Mouse (Mus musculus): ENCODE results near the gene Crebbp. TPM values are rescaled to one million over a fixed set of nuclear protein-coding genes. Genes with fewer than 3 reads are reported as not detected.

The Crebbp gene
- total and polyA plus RNA-seq, 3 experiments: 5.4 to 18.8 (median 14.7) TPM

DNA sequence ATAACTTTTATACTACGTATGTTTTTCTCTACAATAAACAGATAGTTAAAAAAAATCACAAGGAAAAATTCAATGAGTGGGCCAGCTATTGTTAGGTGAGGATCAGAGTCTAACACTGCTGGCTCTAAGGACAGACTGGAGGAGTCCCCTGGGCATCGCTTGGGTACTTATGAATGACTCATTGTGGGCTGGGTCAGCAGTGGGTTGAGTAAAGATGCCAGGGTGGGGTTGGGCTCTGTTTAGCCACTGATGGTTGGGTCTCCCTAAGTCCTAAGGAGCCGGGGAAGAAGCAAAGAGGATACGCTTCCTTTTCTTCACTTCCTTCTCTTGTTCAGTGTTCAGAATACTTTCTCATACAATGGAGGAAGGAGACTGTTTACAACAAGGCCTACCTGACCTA lies 22.3 kb upstream of the Crebbp start:
- in situ Hi-C loops (cut with MboI; ENCODE audit: low pct_ligation_motif_present, low pct_unique_long_range_greater_than_20kb, low sequenced_read_pairs): no loop called here
- H3K9me3 ChIP-seq (replicated peaks; ENCODE audit: low read length): no peaks in the 10 kb centered on the region
- dilution Hi-C loops (cut with MboI; ENCODE audit: extremely low pct_ligation_motif_present, extremely low pct_unique_long_range_greater_than_20kb, low sequenced_read_pairs): no loop called here
- no peak overlapping the region for H3K27ac ChIP-seq (ENCODE audit: insufficient read depth, low read depth)
- TF ChIP-seq ZKSCAN1 (IDR thresholded peaks at IDR 0.05; ENCODE audit: borderline replicate concordance, low read depth, low read length) (no peak), NELFE (IDR thresholded peaks at IDR 0.05; ENCODE audit: low read depth, low read length) (no peak), CTCF (conservative IDR thresholded peaks at IDR 0.05 in 1 of 2, IDR thresholded peaks at IDR 0.05 in 1 of 2; ENCODE audit: low read depth in 2 of 2, low read length in 2 of 2) (no peak), CHD1 (IDR thresholded peaks at IDR 0.05; ENCODE audit: low read depth, low read length) (no peak), KAT2A (IDR thresholded peaks at IDR 0.05; ENCODE audit: insufficient replicate concordance, low read length) (no peak), ZMIZ1 (IDR thresholded peaks at IDR 0.05; ENCODE audit: low read depth, low read length) (no peak), NRF1 (IDR thresholded peaks at IDR 0.05; ENCODE audit: low read depth, low read length) (no peak), MXI1 (IDR thresholded peaks at IDR 0.05; ENCODE audit: low read depth, low read length) (no peak), TBP (conservative IDR thresholded peaks at IDR 0.05; ENCODE audit: low read depth, low read length) (no peak), GABPA (IDR thresholded peaks at IDR 0.05; ENCODE audit: insufficient replicate concordance, low read depth, low read length) (no peak), PAX5 (IDR thresholded peaks at IDR 0.05; ENCODE audit: low read length) (no peak), USF2 (conservative IDR thresholded peaks at IDR 0.05; ENCODE audit: low read depth, low read length) (no peak), ETS1 (conservative IDR thresholded peaks at IDR 0.05; ENCODE audit: low read depth, low read length) (no peak), E2F4 (IDR thresholded peaks at IDR 0.05; ENCODE audit: insufficient replicate concordance, low read depth, low read length) (no peak), ELF1 (IDR thresholded peaks at IDR 0.05; ENCODE audit: low read depth, low read length) (no peak), EP300 (IDR thresholded peaks at IDR 0.05; ENCODE audit: low read length) (no peak), IRF4 (IDR thresholded peaks at IDR 0.05; ENCODE audit: low read depth, low read length) (no peak), SMC3 (IDR thresholded peaks at IDR 0.05; ENCODE audit: low read depth, low read length) (no peak)
- no peak for DNase-seq (ENCODE audit: extremely low read depth)
- no peak overlapping the region for H3K4me2 ChIP-seq (ENCODE audit: insufficient read depth, low read depth, poor library complexity, severe bottlenecking)
- H3K27me3 ChIP-seq (replicated peaks): no peaks in the 10 kb centered on the region
- no peak overlapping the region for H3K4me3 ChIP-seq (replicated peaks in 1 of 3; ENCODE audit: low read depth in 2 of 3, low read length in 2 of 3, poor library complexity in 1 of 3)
- H3K79me2 ChIP-seq (replicated peaks; ENCODE audit: control insufficient read depth, extremely low read depth, insufficient read depth, poor library complexity, severe bottlenecking): no peaks in the 10 kb centered on the region
- H3K9ac ChIP-seq (ENCODE audit: insufficient read depth, low read depth): no peak overlapping the region
- H3K4me1 ChIP-seq (ENCODE audit: control insufficient read depth in 1 of 2, insufficient read depth in 2 of 2): peaks cover 5 to 11% of the 10 kb centered on the region in 2 experiments; a peak in 3 of 4 replicates
- H3K36me3 ChIP-seq (replicated peaks in 1 of 2; ENCODE audit: control insufficient read depth in 1 of 2, insufficient read depth in 1 of 2, low read length in 1 of 2): no peaks in the 10 kb centered on the region

GRCm38 (mm10) chr16:4235587-4235986 lies 21.8 kb upstream of the Crebbp start:
- in situ Hi-C loops (cut with MboI; ENCODE audit: low pct_ligation_motif_present, low pct_unique_long_range_greater_than_20kb, low sequenced_read_pairs) (no loop called here), dilution Hi-C loops (cut with MboI; ENCODE audit: extremely low pct_ligation_motif_present, extremely low pct_unique_long_range_greater_than_20kb, low sequenced_read_pairs) (no loop called here)
- Histone ChIP-seq H3K4me1 (ENCODE audit: control insufficient read depth in 1 of 2, insufficient read depth in 2 of 2) (peaks cover 5 to 11% of the 10 kb centered on the region in 2 experiments; a peak in 3 of 4 replicates), H3K27me3 (replicated peaks) (no peaks in the 10 kb centered on the region), H3K9ac (ENCODE audit: insufficient read depth, low read depth) (no peak overlapping the region), H3K79me2 (replicated peaks; ENCODE audit: control insufficient read depth, extremely low read depth, insufficient read depth, poor library complexity, severe bottlenecking) (no peaks in the 10 kb centered on the region), H3K4me3 (replicated peaks in 1 of 3; ENCODE audit: low read depth in 2 of 3, low read length in 2 of 3, poor library complexity in 1 of 3) (no peak overlapping the region), H3K36me3 (replicated peaks in 1 of 2; ENCODE audit: control insufficient read depth in 1 of 2, insufficient read depth in 1 of 2, low read length in 1 of 2) (no peaks in the 10 kb centered on the region), H3K9me3 (replicated peaks; ENCODE audit: low read length) (no peaks in the 10 kb centered on the region), H3K27ac (ENCODE audit: insufficient read depth, low read depth) (no peak overlapping the region), H3K4me2 (ENCODE audit: insufficient read depth, low read depth, poor library complexity, severe bottlenecking) (no peak overlapping the region)
- TF ChIP-seq RAD21 (IDR thresholded peaks at IDR 0.05; ENCODE audit: low read depth, low read length): no peak
- DNase-seq (ENCODE audit: extremely low read depth): no peak

Data from CH12.LX (cell line).